Mouse (Mus musculus) forebrain, embryonic 16.5 days (tissue): ENCODE results near the gene Sdr39u1. TPM values are rescaled to one million over a fixed set of nuclear protein-coding genes. Genes with fewer than 3 reads are reported as not detected.
A peak's percentile ranks its signal among the peaks of the same experiment; 100 is the strongest.

Experiments used
- ATAC-seq: fragments of 200-750 bp; cut with Nextera tagmentation; 2 replicates; pipeline ENCODE4 v1.8.0; 2017; ENCODE audit warnings: mild to moderate bottlenecking, moderate library complexity
- H3K27ac ChIP-seq: fragments of 300-500 bp; sonication (generic); 2 replicates; pipeline ENCODE4 v1.5.1; 2014; ENCODE audit warnings: low read length, control low read depth
- H3K27me3 ChIP-seq: fragments of 300-500 bp; sonication (generic); replicated peaks from 2 replicates; pipeline ENCODE4 v1.6.1; 2014; ENCODE audit warnings: low read length; ENCODE audit not compliant: control insufficient read depth, insufficient read depth
- H3K36me3 ChIP-seq: fragments of 300-500 bp; sonication (generic); 2 replicates; pipeline ENCODE4 v1.6.1; 2014; ENCODE audit not compliant: control insufficient read depth, insufficient read depth
- H3K4me1 ChIP-seq: fragments of 300-500 bp; sonication (generic); replicated peaks from 2 replicates; pipeline ENCODE4 v1.6.1; 2014; ENCODE audit warnings: low read length; ENCODE audit not compliant: control insufficient read depth, insufficient read depth
- H3K4me2 ChIP-seq: fragments of 300-500 bp; sonication (generic); 2 replicates; pipeline ENCODE4 v1.6.1; 2014; ENCODE audit warnings: mild to moderate bottlenecking, low read length, control low read depth
- H3K4me3 ChIP-seq: fragments of 300-500 bp; sonication (generic); replicated peaks from 2 replicates; pipeline ENCODE4 v1.5.1; 2014; ENCODE audit warnings: mild to moderate bottlenecking, low read length, control low read depth
- H3K9ac ChIP-seq: fragments of 300-500 bp; sonication (generic); replicated peaks from 2 replicates; pipeline ENCODE4 v1.6.1; 2014; ENCODE audit warnings: low read depth, low read length, control low read depth
- H3K9me3 ChIP-seq: fragments of 300-500 bp; sonication (generic); 2 replicates; pipeline ENCODE4 v1.6.1; 2016; ENCODE audit warnings: low read length; ENCODE audit not compliant: control insufficient read depth
- WGBS: fragments of 180-500 bp; shearing (Covaris S2); extraction: QIAGEN DNeasy Blood & Tissue Kit; methylation state at CpG from one replicate; pipeline ENCODE4 v1.1.7; 2014; 5-methylcytosine and 5-hydroxymethylcytosine counted together
- polyA plus RNA-seq: library from polyadenylated mRNA; unstranded; fragments of >200 nt; fragmentation: Nextera tagmentation; extraction: Ambion mirVana; gene quantifications from 2 replicates; pipeline ENCODE4 v1.2.1, GENCODE M21; 2015

Gene Sdr39u1
- polyA plus RNA-seq, 1 experiment from 2014 or later = 128 TPM

- H3K4me2 ChIP-seq = peak overlapping the region; percentile 88
- peak; percentile 63 for ATAC-seq
- H3K36me3 ChIP-seq = peaks cover 3% of the 10 kb centered on the region; the same call in 1 of the 2 replicates
- no peaks in the 10 kb centered on the region for H3K9me3 ChIP-seq
- peak overlapping the region; percentile 61 for H3K27ac ChIP-seq
- peak overlapping the region; percentile 90 for H3K9ac ChIP-seq
- under 1% methylated on average over 21 of the region's 30 CpGs for WGBS
- peak overlapping the region; percentile 92 for H3K4me3 ChIP-seq
- H3K27me3 ChIP-seq = no peaks in the 10 kb centered on the region
- H3K4me1 ChIP-seq = peaks cover 21% of the 10 kb centered on the region
These were observed 14.8 kb downstream of the Sdr39u1 start for GRCm38 (mm10) chr14:55885114-55885790.

GRCm38 (mm10) chr14:55884713-55885113, 15.4 kb downstream of the Sdr39u1 start, which contains the start of gene Khnyn:
Gene Khnyn, plus strand, starts transcription at chr14:55884947.
- peak within 1 kb of the TSS; percentile 92 for H3K4me3 ChIP-seq
- H3K4me2 ChIP-seq = peak within 1 kb of the TSS; percentile 88
- peak; percentile 91 for ATAC-seq
- WGBS = 1% methylated on average over 27 of the region's 30 CpGs
- no peaks in the 10 kb centered on the region for H3K27me3 ChIP-seq
- peak within 1 kb of the TSS; percentile 61 for H3K27ac ChIP-seq
- peaks cover 3% of the 10 kb centered on the region; the same call in 1 of the 2 replicates for H3K36me3 ChIP-seq
- peak within 1 kb of the TSS; percentile 90 for H3K9ac ChIP-seq
- H3K4me1 ChIP-seq = peaks cover 21% of the 10 kb centered on the region
- H3K9me3 ChIP-seq = no peaks in the 10 kb centered on the region

GRCm38 (mm10) chr14:55884166-55884565, 15.9 kb downstream of the Sdr39u1 start, which contains the start of gene Cbln3:
Gene Cbln3, minus strand, starts transcription at chr14:55884392.
- no peaks in the 10 kb centered on the region for H3K27me3 ChIP-seq
- peak within 1 kb of the TSS; percentile 92 for H3K4me3 ChIP-seq
- peaks cover 3% of the 10 kb centered on the region; the same call in 1 of the 2 replicates for H3K36me3 ChIP-seq
- peak within 1 kb of the TSS; percentile 90 for H3K9ac ChIP-seq
- H3K4me1 ChIP-seq = peaks cover 21% of the 10 kb centered on the region
- H3K27ac ChIP-seq = peak within 1 kb of the TSS; percentile 61
- 26% methylated on average over 4 of the region's 4 CpGs for WGBS
- no peaks in the 10 kb centered on the region for H3K9me3 ChIP-seq
- ATAC-seq = peak; percentile 16
- H3K4me2 ChIP-seq = peak within 1 kb of the TSS; percentile 88

GRCm38 (mm10) chr14:55883663-55884062, 16.4 kb downstream of the Sdr39u1 start:
- Histone ChIP-seq H3K27ac (no peak overlapping the region), H3K4me2 (no peak overlapping the region)

GRCm38 (mm10) chr14:55883149-55883661, 16.9 kb downstream of the Sdr39u1 start:
- 97% methylated on average over 13 of the region's 13 CpGs for WGBS
- no peak overlapping the region for H3K4me2 ChIP-seq
- H3K27ac ChIP-seq = no peak overlapping the region
- no peaks in the 10 kb centered on the region for H3K9me3 ChIP-seq
- no peak for ATAC-seq
- no peaks in the 10 kb centered on the region for H3K27me3 ChIP-seq
- peaks cover 21% of the 10 kb centered on the region for H3K4me1 ChIP-seq
- peaks cover 3% of the 10 kb centered on the region; the same call in 1 of the 2 replicates for H3K36me3 ChIP-seq
- H3K9ac ChIP-seq = no peak overlapping the region
- no peak overlapping the region for H3K4me3 ChIP-seq

More at GRCm38 (mm10) chr14:55883663-55884062, 16.4 kb downstream of the Sdr39u1 start:
- no peak overlapping the region for H3K9ac ChIP-seq
- H3K9me3 ChIP-seq = no peaks in the 10 kb centered on the region
- H3K27me3 ChIP-seq = no peaks in the 10 kb centered on the region
- H3K36me3 ChIP-seq = peaks cover 3% of the 10 kb centered on the region; the same call in 1 of the 2 replicates
- peaks cover 21% of the 10 kb centered on the region for H3K4me1 ChIP-seq
- 88% methylated on average over 12 of the region's 12 CpGs for WGBS
- ATAC-seq = no peak
- no peak overlapping the region for H3K4me3 ChIP-seq

GRCm38 (mm10) chr14:55882171-55882641, 17.9 kb downstream of the Sdr39u1 start:
- H3K9me3 ChIP-seq = no peaks in the 10 kb centered on the region
- no peaks in the 10 kb centered on the region for H3K27me3 ChIP-seq
- peaks cover 23% of the 10 kb centered on the region for H3K4me1 ChIP-seq
- no peak for ATAC-seq
- H3K27ac ChIP-seq = no peak overlapping the region
- 79% methylated on average over 6 of the region's 6 CpGs for WGBS
- no peak overlapping the region for H3K9ac ChIP-seq
- H3K36me3 ChIP-seq = no peaks in the 10 kb centered on the region
- H3K4me2 ChIP-seq = no peak overlapping the region
- H3K4me3 ChIP-seq = no peak overlapping the region

- 87% methylated on average over 8 of the region's 8 CpGs for WGBS
- H3K27ac ChIP-seq = no peak overlapping the region
- no peak overlapping the region for H3K9ac ChIP-seq
- H3K4me2 ChIP-seq = no peak overlapping the region
- no peaks in the 10 kb centered on the region for H3K27me3 ChIP-seq
- ATAC-seq = no peak
- no peaks in the 10 kb centered on the region for H3K9me3 ChIP-seq
- no peak overlapping the region for H3K4me3 ChIP-seq
- H3K36me3 ChIP-seq = no peaks in the 10 kb centered on the region
- H3K4me1 ChIP-seq = peaks cover 19% of the 10 kb centered on the region
These were observed 19.1 kb downstream of the Sdr39u1 start for GRCm38 (mm10) chr14:55880982-55881381.

GRCm38 (mm10) chr14:55879623-55880022, 20.5 kb downstream of the Sdr39u1 start:
- Histone ChIP-seq H3K9me3 (no peaks in the 10 kb centered on the region), H3K9ac (no peak overlapping the region), H3K27me3 (no peaks in the 10 kb centered on the region), H3K27ac (no peak overlapping the region), H3K4me1 (peaks cover 9% of the 10 kb centered on the region; the same call in 1 of the 2 replicates), H3K4me3 (no peak overlapping the region), H3K36me3 (no peaks in the 10 kb centered on the region), H3K4me2 (no peak overlapping the region)
- peak; percentile 63; the same call in 1 of the 2 replicates for ATAC-seq
- 34% methylated on average over 1 of the region's 1 CpGs for WGBS

GRCm38 (mm10) chr14:55878316-55878940, 21.7 kb downstream of the Sdr39u1 start:
- Histone ChIP-seq H3K4me2 (no peak overlapping the region), H3K27ac (no peak overlapping the region), H3K36me3 (no peaks in the 10 kb centered on the region), H3K9me3 (no peaks in the 10 kb centered on the region), H3K27me3 (no peaks in the 10 kb centered on the region), H3K4me3 (no peak overlapping the region), H3K4me1 (peaks cover 12% of the 10 kb centered on the region), H3K9ac (no peak overlapping the region)
- no peak for ATAC-seq
- WGBS = 34% methylated on average over 7 of the region's 7 CpGs
